Mouse (Mus musculus) G1E (cell line): ENCODE data around the gene Orc4.

Experiments
- CTCF ChIP-seq: IDR thresholded peaks from 2 replicates; pipeline ENCODE4 v1.5.1; 2012; ENCODE audit warnings: low read depth, low read length, inconsistent platforms, mixed read lengths
- GATA1 ChIP-seq: IDR thresholded peaks from 2 replicates; pipeline ENCODE4 v1.6.1; 2012; ENCODE audit warnings: borderline replicate concordance, low read length, inconsistent platforms, mixed read lengths
- TAL1 ChIP-seq: conservative IDR thresholded peaks from 2 replicates; pipeline ENCODE4 v1.6.1; 2012; ENCODE audit warnings: low read depth, low read length, inconsistent platforms, mixed read lengths

- TF ChIP-seq CTCF (no peak), GATA1 (no peak), TAL1 (no peak)
Measured at GRCm38 (mm10) chr2:48948841-48949584, 1.1 kb downstream of the Orc4 start, which contains the start of gene Mbd5.
